Mouse (Mus musculus): ENCODE measurements around the gene Lysmd4.

Gene Lysmd4

DNA sequence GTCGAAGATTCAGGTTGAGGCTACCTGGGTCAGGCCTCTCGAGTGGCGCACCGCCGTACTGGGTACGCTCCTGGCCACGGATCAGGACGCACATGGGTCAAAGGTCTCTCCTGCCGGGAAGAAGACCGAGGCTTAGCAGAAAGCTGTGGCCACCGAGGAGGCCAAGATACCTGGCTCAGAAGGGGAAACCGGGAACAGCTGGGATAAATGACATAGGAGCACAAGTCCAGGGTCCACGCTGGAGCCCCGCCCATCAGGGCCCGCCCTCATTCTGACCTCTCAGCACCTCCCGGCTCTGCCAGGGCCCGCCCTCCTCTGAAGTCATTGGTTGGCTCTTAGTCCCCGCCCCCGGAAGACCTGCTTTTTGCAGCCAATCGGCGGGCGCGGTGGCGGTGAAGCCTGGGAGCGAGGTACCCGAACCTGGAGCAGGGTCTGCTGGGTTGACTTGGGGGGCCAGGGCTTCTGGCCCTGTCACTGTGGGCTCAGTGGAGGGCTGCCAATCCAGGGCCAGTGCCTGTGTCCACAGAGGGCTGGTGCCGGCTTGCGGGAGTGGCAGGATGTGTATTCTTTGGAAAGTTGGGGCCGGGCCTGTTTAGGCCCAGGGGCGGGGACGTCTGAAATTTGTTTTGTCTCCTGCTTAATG is at the start of gene Lysmd4:
Gene Lysmd4, plus strand, starts transcription at position 325 of the 643 bp plus-strand sequence.
- peak; percentile 96 for DNase-seq

DNA sequence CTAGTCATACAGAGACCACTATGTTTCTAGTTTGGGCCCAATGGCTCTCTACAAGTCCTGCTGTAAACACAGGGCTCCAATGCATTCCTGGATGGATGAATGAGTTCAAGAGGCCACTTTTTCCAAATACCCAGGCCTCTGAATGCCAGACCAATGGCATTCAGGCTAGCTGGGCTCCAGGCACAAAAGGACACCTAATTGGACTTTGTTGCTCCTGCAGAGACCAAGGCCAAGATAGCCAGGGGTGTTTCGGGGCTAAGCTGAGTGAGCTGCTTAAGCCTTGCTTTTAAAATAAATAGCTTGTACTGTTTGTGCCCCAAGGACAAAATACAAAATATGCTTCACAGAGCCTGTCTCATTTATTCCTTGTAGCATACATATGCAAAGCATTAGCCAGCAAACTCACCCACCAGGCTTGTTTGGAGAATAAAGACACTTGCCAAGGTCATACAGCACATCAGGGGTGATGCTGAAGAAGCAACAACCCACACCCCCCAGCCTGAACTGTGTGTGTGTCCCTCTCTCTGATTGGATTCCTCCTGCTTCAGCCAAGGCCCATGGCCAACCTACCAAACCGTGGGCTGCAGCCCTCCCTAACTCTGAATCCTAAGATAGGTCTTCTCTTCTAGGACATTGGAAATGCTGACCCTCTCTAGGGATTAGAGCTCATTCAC is 48.7 kb upstream of the Lysmd4 start:
- DNase-seq: peak; percentile 5

DNA sequence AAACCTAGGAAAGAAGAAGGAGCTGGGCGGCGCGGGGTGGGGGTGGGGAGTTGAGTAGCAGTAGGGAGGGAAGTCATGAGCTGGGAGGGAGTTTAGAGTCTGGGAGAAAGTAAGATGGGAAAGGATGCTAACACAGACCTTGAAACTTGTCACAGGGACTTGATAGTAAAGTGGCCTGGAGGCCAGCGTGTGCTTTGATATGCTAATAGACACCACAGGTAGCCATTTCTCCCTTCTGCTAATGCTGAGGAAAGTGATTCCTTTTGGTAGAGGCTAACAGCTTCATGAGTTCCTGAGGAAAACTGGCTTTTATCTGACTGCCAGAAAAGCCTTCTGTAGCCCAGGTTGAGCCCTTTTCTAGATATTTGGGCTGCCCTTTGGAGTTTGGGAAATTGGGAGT is 38.6 kb upstream of the Lysmd4 start:
- DNase-seq: no peak

DNA sequence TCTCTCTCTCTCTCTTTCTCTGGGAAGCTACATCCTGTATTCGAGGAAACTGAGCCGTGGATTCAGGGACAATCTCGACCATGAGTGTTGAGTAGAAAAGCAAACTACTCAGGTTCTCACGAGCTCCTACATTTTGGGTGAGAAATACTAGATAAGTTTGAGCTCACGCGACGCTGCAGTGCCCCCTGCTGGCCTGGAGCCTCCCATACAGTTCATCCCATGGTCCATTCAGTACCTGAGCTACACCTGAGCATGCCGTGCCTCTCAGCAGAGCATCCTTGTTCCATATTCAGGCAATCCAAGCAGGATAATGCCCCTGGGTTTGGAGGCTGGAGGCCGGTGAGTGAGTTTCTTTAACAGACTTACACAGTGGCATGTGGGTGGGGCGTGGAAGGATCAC is 22.9 kb upstream of the Lysmd4 start:
- peak; percentile 53 for DNase-seq

DNA sequence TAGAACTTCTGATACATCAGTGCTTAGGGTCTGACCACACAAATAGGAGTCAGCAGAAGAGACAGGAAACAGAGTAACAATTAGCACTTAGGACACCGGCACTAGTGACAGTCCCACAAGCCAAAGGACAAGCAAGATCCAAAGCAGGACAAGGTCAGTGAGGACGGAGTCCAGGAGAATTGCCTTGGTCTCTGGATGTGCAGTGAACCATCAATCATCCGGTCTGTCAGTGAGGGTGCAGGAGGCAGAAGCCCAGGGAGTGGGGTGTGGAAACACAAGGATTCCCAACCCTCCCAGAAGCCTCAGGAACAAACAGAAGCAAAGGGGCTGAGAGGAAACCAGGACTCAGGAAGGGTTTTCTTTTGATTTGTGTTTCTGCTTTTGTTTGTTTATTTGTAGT is 18.7 kb upstream of the Lysmd4 start:
- no peak for DNase-seq

DNA sequence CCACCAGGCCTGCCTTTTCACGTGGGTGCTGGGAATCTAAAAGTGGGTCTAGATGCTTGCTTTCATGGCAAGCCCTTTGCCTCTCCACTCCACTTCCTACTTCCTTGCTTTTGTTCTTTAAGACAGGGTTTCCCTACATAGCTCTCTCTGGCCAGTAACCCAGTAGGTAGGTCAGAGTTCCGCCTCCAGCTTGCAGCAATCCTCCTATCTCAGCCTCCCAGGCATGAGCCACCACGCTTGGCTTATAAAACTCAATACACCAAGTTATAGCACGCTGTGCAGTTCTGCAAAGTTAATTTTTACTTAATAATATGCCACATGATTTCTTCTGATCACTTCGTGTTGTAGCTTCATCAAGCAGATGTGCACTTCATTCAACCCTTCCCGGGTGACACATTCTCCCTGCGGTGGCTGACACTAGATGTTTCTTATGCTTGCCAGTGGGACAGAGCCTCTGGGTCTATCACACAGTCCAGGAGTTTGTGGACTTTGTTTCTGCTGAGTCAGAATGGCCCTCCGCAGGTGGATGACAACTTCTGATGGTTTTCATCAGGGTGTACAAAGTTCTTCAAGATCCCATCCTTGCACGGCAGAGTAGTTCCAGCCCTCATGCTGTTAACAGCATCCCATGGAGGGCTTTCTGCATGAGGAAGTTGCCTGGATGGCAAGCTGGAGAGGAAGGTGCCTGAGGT is 16.5 kb upstream of the Lysmd4 start:
- no peak for DNase-seq

DNA sequence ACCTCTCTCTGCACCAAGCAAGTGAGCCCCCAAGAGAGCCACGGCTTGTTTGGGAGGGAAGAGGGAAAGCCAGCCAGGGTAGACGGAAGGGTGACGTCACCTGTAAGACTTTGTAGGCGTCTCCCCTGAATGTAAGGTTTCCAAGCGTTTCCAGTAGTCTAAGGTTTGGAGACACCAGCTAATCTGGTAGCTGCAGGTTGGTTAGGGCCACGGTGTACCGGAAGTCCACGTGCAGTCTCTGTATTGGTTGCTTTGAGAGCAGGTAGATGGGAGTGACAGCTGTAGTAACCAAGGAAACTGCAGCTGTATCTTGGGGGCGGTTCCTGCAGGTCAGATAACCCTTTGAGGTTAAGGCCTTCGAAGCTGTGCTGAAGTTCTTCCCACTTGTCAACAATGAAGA is 15.8 kb upstream of the Lysmd4 start:
- DNase-seq: no peak

DNA sequence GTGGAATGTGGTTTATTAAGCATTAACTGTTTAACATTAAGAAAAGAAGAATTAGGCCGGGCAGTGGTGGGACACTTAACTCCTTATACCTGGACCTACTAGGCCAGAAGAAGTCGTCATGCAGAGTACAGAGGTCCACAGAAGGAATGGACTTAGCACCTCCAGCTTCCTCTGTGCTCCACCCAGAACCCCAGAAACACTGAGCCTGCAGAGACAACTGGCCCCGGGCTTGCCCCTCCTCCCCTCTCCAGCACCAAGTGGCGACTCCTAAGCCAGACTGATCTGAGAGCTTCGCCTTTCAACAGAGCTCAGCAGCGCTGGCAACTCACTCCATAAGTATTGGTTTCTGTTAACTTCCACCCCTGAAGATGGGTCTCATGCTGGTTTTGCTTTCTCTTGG is 14.6 kb upstream of the Lysmd4 start:
- no peak for DNase-seq

DNA sequence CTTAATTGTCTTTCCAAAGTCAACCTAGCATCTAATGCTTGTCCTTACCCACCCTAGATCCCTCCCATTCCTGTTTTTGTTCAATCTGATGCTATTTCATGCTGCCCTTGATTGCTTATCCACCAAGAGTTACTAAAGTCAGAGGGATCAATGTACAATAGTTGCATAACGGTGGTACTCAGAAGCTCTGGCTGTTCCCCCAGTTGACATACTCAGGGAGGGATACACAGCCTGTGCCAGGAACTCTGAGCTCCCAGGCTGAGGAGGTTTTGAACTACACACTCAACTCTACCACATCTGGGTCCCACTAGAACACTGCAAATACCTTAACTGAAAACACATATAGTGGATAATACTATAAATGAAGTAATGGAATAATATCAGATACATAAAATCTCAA is 14.0 kb upstream of the Lysmd4 start:
- DNase-seq: no peak

DNA sequence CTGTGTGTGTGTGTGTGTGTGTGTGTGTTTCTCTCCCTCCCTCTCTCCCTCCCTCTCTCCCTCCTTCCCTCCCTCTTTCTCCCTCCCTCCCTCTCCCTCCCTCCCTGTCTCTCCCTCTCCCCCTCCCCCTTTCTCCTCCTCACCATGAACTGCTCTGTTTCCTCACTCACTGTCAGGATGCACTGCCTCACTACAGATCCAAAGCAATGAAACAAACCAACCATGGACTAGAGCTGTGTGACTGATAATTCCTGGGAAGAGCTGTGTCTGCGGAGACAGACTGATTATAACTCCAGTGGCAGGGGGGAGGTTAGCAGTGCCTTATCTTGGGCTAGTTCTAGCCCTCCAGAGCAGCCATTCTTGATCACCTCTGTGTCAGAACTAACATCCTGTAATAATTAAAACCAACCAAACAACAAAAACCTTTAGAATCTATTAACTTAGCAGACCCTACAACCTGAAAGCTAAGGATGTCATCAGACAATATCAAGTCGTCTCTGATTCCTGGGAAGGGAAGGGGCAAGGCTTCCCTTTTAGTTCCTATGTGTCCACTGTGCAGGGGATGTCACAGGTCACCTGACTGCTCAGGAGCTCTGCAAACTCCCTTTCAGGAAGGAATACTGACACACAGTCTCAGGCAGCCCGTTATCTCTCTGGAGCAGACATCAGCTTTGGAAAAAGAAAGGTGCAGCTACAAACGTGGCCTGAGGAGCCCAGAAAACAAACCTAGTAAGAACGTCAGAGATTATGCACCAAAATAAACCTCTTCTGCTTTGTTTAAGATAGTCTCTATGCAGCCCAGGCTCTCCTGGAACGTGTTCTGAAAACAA is 12.1 kb upstream of the Lysmd4 start:
- DNase-seq: no peak

DNA sequence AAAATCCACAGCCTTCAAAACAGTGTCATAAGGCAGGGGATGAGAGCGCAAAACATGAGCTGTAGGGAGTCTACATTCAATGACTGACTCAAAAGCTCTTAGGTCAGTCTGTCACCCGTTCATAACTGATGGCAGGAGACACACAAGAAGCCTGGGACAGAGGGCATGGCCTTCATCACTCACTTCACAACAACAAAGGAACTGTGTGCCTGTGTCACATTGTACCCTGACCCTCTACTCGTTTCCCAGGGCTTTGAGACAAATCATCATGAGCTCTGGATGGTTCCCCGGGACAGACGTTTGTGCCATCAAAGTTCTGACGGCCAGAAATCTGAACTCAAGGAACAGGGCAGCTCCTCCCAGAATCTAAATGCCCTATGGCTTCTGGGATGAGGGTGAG is 11.0 kb upstream of the Lysmd4 start:
- no peak for DNase-seq

DNA sequence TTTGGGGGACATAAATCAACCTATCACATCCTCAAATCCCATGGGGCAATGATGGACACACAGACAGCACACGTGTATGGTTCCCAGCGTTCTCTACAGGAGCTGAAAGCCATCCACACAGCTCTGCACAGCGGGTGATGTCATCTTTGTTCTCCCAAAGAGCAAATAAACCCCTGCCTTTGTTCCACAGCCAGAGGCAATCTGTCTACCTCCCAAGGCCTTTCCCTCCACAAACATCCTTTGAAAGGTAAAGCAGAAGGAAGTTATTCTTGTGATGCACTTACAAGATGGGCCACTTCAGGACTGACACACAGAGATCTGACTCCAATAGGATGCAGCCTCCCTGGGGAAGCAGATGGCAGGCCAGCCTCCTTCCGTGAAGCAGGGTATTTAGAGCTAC is 10.4 kb upstream of the Lysmd4 start:
- no peak for DNase-seq

DNA sequence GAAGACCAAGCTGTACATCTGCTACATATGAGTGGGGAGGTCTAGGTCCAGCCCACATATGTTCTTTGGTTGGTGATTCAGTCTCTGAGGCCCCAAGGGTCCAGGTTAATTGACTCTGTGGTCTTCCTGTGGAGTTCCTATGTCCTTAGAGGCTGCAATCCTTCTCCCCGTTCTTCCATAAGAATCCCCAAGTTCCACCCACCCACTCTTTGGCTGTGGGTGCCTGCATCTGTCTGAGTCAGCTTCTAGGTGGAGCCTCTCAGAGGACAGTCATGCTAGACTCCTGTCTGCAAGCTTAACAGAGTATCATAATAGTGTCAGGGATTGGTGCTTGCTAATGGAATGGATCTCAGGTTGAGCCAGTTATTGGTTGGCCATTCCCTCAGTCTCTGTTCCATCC is 8.8 kb upstream of the Lysmd4 start:
- DNase-seq: no peak

DNA sequence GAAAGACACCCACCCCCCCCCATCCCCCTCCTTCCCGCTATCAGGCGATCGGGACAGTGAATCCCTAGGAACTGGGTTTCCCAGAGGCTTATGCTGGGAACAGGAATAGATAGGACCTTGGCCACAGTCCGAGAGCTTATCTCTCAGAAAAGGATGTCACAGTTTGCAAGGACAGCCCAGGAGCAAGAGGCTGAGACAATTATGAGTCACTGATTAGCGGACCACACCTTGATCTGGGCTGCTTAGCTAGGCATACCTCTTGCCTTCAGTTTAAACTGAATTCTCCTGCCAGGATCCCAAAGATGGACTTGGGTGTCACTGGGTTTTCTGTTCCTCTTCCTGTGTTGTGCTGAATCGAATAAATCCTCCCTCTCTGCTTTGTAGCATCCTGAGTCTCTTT is 6.0 kb upstream of the Lysmd4 start:
- no peak for DNase-seq

DNA sequence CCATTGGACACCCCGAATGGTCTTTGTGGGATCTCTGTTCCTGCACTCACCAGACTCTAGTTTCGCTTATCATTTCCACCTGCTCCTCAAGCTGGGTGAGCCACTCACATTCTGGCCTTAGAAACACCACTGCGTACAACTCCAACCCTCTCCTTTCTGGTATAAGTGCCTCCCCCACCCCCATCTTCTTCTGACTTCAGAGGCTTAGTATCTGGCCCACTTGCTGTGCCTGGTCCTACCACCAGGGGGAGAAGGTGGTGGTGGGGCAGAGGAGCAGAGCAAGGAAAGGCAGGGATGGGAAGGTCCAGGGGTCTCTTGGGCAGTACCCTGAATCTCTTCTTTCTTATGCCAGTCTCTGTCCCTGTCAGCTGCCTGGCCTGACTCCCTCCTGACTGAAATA is 5.3 kb upstream of the Lysmd4 start:
- peak; percentile 70 for DNase-seq

DNA sequence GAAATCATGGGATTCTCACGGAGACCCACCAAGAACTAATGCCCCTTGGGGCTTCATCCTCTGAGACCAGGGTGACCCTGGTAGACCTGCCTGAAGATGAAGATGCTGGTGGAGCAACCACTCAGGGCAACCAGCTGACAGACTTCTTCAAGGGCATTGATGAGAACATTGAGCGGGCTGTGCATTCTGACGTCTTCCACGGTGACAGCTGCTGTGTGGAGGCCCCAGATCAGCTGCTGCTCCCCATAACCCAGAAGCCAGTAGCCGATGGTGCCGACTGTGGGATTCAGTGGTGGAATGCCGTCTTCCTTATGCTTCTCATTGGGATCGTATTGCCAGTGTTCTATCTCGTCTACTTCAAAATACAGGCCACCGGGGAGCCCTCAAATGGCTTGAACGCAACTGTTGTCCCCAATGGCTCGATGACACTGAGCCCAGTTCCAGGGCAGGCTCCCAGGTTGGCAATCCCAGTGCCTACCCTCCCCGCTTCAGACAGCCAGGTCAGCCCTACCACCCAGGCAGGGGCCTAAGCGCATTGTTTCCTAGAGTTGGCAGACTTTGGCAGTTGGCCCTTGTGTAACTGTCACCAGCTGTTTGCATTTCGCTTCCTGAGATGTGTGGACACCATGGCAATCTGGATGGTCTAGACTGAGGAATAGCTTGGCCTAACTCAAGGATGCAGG is 3.7 kb downstream of the Lysmd4 start:
- DNase-seq: no peak

DNA sequence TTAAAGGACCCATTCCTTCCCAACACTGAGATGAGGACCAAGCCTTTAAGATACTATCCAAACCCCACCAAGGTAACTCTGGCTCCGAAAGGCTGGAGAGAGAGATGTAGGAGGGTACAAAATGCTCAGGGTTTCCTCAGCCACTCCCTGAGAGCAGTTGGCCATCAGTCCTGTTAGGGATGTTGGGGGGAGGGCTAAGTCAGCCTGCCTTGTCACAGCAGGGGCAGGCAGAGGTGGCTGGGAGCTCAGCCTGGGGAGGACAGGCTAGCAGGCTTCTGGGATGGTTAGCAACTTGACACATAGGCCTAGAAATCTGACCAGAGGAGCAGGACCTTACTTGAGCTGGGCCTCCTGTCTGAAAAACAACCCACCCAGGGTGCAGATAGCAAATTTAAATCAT is 5.2 kb downstream of the Lysmd4 start:
- DNase-seq: no peak

DNA sequence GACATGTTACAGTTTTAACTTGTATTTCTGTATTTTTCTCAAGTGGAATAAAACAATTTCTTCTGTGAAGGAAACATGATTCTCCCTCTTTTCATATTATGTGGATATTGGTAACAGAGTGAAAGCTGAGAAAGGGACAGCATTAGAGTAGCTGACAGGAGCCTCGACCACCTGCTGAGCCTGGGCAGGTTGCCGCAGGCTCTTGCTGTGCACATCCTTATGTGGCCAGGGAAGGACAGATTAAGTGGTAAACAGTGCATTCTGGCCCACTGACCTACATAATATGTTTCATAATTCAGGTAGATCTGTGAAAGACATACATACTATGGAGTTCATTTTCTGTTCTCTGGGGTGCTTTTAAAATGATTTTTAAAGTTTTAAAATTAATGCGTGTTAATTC is 6.0 kb downstream of the Lysmd4 start:
- no peak for DNase-seq

DNA sequence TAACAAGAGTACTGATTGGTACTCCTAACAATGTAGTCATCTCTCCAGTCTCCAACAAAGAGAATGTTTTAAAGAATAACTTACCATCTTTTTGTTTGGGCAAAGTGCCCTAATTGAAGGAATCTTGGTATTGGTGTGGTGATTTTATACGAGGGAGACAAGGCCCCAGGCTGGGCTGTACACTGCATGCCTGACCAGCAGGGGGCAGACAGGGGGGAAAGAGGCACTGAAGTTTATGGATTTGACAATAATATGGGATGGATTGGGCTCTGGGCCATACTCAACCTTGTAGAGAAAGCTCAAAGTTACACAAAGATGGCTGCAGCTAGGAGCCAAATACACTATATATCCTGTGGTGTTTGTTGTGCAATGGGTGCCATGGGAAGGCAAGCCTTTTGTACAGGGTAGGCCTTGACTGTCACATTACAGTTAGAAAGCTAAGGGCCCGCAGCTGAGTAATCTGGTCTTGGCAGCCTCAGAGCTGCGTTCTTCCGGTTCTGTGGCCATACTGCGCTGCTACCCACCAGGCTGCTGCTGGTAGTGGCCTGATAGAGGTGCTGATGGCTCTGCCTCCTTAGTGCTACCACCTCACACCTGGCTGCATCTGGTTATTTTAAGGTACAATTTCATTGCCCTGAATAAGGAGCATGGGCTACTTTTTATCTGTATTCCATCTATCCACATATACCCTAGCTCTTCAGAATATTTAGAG is 6.7 kb downstream of the Lysmd4 start:
- peak; percentile 59 for DNase-seq

DNA sequence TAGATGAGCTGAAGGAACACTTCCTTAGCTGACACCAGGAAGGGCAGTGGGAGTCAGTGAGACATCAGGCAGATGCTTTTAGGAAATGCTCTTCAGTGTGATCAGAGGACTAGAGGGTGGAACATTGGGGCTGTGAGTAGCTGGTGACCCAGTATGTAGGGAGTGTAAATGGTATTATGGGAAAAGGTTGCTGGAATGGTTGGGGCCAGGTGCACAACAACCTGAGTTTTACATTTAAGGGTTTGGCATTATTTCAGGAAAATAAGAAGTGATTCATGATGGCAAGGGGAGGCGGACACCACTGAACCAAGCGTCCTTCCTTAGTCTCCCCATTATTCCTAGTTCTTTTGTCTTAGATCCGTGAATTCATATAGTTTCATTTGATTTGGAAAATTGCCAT is 7.4 kb downstream of the Lysmd4 start:
- no peak for DNase-seq

DNA sequence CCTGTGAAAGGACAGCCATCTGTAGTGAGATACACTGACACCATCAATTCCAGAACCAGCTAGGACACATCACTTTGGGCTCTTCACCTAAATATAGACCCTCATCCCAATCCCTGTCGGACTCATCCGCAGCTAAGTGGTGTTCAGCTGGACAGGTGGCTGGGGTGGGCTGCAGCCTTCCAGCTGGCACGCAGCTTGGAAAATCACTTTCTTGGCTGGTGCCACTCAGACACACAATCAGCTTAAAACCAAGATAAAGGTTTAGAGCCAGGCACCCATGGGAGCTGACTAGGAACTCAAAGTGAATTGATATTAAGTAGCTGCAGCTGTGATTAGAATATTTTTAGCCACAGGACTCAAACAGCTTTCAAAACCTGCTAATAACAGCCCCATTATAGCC is 7.9 kb downstream of the Lysmd4 start:
- DNase-seq: peak; percentile 30

DNA sequence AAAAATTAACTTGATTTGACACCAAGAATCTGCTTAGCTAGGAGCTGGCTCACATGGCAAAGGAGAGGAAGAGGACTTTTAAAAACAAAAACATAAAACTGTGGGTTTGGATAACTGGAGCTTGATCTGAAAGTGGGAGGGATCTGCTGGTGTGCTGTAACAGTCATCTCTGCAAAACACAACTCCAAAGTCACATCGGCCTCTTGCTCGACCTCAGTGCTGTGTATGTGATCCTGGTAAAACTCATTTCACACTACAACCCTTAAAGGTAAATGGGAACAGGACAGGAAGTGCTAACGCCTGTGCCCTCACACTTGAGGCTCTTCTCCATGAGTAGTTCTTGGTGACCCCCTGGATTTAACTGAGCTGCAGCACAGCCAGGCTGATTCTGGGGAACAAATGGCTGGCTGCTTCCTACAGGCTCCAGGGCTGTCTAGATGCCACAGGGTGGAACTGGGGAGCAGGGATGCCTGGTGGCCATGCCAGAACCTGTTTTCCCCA is 8.3 kb downstream of the Lysmd4 start:
- no peak for DNase-seq
